Mouse (Mus musculus) intestine, embryonic 16.5 days (tissue): ENCODE results near the gene Rgs8. TPM values are rescaled to one million over a fixed set of nuclear protein-coding genes. Genes with fewer than 3 reads are reported as not detected.

ENCODE experiments used
- ATAC-seq: fragments of 200-750 bp; cut with Nextera tagmentation; 2 replicates; pipeline ENCODE4 v1.8.0; 2017; ENCODE audit warnings: moderate TSS enrichment, moderate library complexity
- H3K27ac ChIP-seq: fragments of 300-500 bp; sonication (generic); 2 replicates; pipeline ENCODE4 v1.5.1; 2014; ENCODE audit warnings: mild to moderate bottlenecking, low read length
- H3K27me3 ChIP-seq: fragments of 300-500 bp; sonication (generic); replicated peaks from 2 replicates; pipeline ENCODE4 v1.6.1; 2014; ENCODE audit warnings: low read length, control low read depth, mixed read lengths; ENCODE audit not compliant: control insufficient read depth, insufficient read depth
- H3K36me3 ChIP-seq: fragments of 300-500 bp; sonication (generic); 2 replicates; pipeline ENCODE4 v1.6.1; 2014; ENCODE audit warnings: low read length, control low read depth; ENCODE audit not compliant: control insufficient read depth, insufficient read depth
- H3K4me1 ChIP-seq: fragments of 300-500 bp; sonication (generic); 2 replicates; pipeline ENCODE4 v1.6.1; 2014; ENCODE audit warnings: low read length, control low read depth, mixed read lengths; ENCODE audit not compliant: control insufficient read depth, insufficient read depth
- H3K4me2 ChIP-seq: fragments of 300-500 bp; sonication (generic); 2 replicates; pipeline ENCODE4 v1.6.1; 2014; ENCODE audit warnings: low read depth, low read length, control low read depth
- H3K4me3 ChIP-seq: fragments of 300-500 bp; sonication (generic); 2 replicates; pipeline ENCODE4 v1.5.1; 2014; ENCODE audit warnings: mild to moderate bottlenecking, low read length
- H3K9ac ChIP-seq: fragments of 300-500 bp; sonication (generic); 2 replicates; pipeline ENCODE4 v1.6.1; 2014; ENCODE audit warnings: low read depth, low read length
- H3K9me3 ChIP-seq: fragments of 300-500 bp; sonication (generic); 2 replicates; pipeline ENCODE4 v1.6.1; 2016; ENCODE audit warnings: low read length, control low read depth; ENCODE audit not compliant: control insufficient read depth
- WGBS: fragments of 180-500 bp; shearing (Covaris S2); extraction: QIAGEN DNeasy Blood & Tissue Kit; methylation state at CpG from one replicate; pipeline ENCODE4 v1.1.7; 2014; 5-methylcytosine and 5-hydroxymethylcytosine counted together
- polyA plus RNA-seq: library from polyadenylated mRNA; unstranded; fragments of >200 nt; fragmentation: Nextera tagmentation; extraction: Ambion mirVana; gene quantifications from 2 replicates; pipeline ENCODE4 v1.2.1, GENCODE M21; 2015

Gene Rgs8
- polyA plus RNA-seq, 1 experiment from 2014 or later, result 0.22 TPM

- 90% methylated on average over 2 of the region's 2 CpGs for WGBS
Measured at GRCm38 (mm10) chr1:153681036-153681435, 28.2 kb downstream of the Rgs8 start.

GRCm38 (mm10) chr1:153683190-153683589, 30.4 kb downstream of the Rgs8 start:
- H3K36me3 ChIP-seq, result no peaks in the 10 kb centered on the region
- H3K27ac ChIP-seq, result no peak overlapping the region
- 72% methylated on average over 11 of the region's 11 CpGs for WGBS
- H3K4me2 ChIP-seq, result no peak overlapping the region
- H3K4me3 ChIP-seq, result no peak overlapping the region
- H3K27me3 ChIP-seq, result no peaks in the 10 kb centered on the region; the same call in 1 of the 2 replicates
- H3K4me1 ChIP-seq, result 0 out of 2 replicates have a peak, but pooled peaks cover 4% of the 10 kb centered on the region
- no peaks in the 10 kb centered on the region for H3K9me3 ChIP-seq
- ATAC-seq, result no peak
- no peak overlapping the region for H3K9ac ChIP-seq

More at GRCm38 (mm10) chr1:153681036-153681435, 28.2 kb downstream of the Rgs8 start:
- Histone ChIP-seq H3K27ac (no peak overlapping the region), H3K36me3 (no peaks in the 10 kb centered on the region), H3K27me3 (no peaks in the 10 kb centered on the region; the same call in 1 of the 2 replicates), H3K9me3 (no peaks in the 10 kb centered on the region), H3K4me3 (no peak overlapping the region), H3K9ac (no peak overlapping the region), H3K4me2 (no peak overlapping the region), H3K4me1 (0 out of 2 replicates have a peak, but pooled peaks cover 4% of the 10 kb centered on the region)
- ATAC-seq, result no peak

GRCm38 (mm10) chr1:153685630-153686029, 32.8 kb downstream of the Rgs8 start:
- no peaks in the 10 kb centered on the region; the same call in 1 of the 2 replicates for H3K27me3 ChIP-seq
- H3K4me2 ChIP-seq, result no peak overlapping the region
- H3K4me3 ChIP-seq, result no peak overlapping the region
- no peak overlapping the region for H3K27ac ChIP-seq
- no peak overlapping the region for H3K9ac ChIP-seq
- no peaks in the 10 kb centered on the region for H3K36me3 ChIP-seq
- no peaks in the 10 kb centered on the region for H3K9me3 ChIP-seq
- ATAC-seq, result no peak
- WGBS, result 54% methylated on average over 3 of the region's 3 CpGs
- H3K4me1 ChIP-seq, result no peaks in the 10 kb centered on the region

DNA sequence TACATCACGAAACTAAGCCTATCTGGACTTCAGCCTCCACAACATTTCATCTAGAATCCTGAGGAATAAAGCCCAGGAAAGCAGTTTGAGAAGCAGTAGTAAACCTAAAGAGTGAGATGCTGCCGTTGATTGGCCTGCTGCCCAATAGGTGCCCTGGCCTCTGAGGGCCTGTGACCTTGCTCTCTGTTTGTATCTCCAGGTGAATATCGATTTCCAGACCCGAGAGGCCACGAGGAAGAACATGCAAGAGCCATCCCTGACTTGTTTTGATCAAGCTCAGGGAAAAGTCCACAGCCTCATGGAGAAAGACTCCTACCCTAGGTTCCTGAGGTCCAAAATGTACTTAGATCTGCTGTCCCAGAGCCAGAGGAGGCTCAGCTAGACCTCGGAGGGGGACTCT, 39.7 kb downstream of the Rgs8 start:
- 82% methylated on average over 6 of the region's 6 CpGs for WGBS
- Histone ChIP-seq H3K9ac (no peak overlapping the region), H3K36me3 (no peaks in the 10 kb centered on the region), H3K4me1 (peaks cover 4% of the 10 kb centered on the region; the same call in 1 of the 2 replicates), H3K4me2 (no peak overlapping the region), H3K27ac (no peak overlapping the region), H3K27me3 (no peaks in the 10 kb centered on the region), H3K4me3 (no peak overlapping the region), H3K9me3 (no peaks in the 10 kb centered on the region)
- no peak for ATAC-seq

DNA sequence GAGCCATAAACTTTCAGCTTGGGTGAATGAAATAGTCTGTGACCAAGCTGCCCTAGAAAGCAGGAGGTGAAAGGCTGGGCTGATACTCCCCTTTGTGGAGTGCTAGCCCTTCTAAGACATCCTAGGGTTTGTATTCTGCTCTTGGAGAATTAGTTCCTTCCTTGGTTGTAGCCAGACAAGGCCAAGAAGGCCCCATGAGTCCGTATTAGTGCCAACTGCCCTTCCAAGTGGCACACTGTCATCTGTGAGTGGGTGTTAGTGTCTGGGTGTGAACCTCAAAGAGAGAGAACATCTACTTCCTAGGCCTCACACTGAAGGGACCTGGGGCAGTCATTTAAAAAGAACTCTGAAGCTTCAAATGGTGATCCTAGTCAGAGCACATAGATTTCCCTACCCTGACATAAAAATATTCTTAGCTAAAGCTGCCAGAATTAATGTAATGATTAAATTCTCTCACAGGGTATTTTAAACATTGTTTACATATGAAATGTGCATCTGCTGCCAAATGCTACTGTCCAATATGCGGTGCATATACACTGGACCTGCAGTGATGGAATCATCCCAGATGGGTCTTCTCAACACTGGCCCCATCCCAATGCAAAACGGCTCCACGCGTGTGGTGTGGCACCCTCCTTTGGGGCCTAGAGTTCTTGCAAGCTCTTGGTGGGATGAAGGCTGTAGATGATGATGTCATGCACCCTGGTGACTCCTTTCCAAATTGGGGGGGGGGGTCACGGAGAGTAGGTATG, 41.7 kb downstream of the Rgs8 start:
- peaks cover 4% of the 10 kb centered on the region; the same call in 1 of the 2 replicates for H3K4me1 ChIP-seq
- H3K36me3 ChIP-seq, result no peaks in the 10 kb centered on the region
- no peaks in the 10 kb centered on the region for H3K9me3 ChIP-seq
- no peaks in the 10 kb centered on the region for H3K27me3 ChIP-seq
- no peak overlapping the region for H3K9ac ChIP-seq
- no peak overlapping the region for H3K4me2 ChIP-seq
- H3K4me3 ChIP-seq, result no peak overlapping the region
- WGBS, result 66% methylated on average over 6 of the region's 6 CpGs
- ATAC-seq, result no peak
- no peak overlapping the region for H3K27ac ChIP-seq

GRCm38 (mm10) chr1:153695398-153695797, 42.6 kb downstream of the Rgs8 start:
- Histone ChIP-seq H3K27me3 (no peaks in the 10 kb centered on the region), H3K9ac (no peak overlapping the region), H3K9me3 (no peaks in the 10 kb centered on the region), H3K4me1 (peaks cover 4% of the 10 kb centered on the region; the same call in 1 of the 2 replicates), H3K4me2 (no peak overlapping the region), H3K4me3 (no peak overlapping the region), H3K27ac (no peak overlapping the region), H3K36me3 (no peaks in the 10 kb centered on the region)
- 90% methylated on average over 10 of the region's 10 CpGs for WGBS
- ATAC-seq, result no peak

DNA sequence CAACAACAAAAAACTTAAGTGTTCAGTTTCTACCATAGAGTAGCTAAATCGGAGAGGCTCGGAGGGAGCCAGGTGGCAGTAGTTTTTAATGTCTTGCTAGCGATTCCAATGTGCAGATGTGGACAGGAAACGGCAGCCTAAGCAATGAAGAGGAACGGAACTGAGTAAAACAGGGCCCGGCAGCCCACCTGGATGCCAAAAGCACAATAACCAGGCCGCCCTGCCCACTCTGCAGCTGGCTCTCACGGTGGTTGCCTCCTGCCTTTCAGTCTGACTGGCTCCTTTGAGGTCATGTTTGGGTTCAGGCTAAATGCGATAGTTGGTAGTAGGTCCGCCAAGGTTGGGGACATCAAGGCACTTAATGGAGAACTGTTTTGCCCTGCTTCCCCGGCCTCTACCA, 43.3 kb downstream of the Rgs8 start:
- H3K36me3 ChIP-seq, result no peaks in the 10 kb centered on the region
- peaks cover 4% of the 10 kb centered on the region; the same call in 1 of the 2 replicates for H3K4me1 ChIP-seq
- no peaks in the 10 kb centered on the region for H3K27me3 ChIP-seq

DNA sequence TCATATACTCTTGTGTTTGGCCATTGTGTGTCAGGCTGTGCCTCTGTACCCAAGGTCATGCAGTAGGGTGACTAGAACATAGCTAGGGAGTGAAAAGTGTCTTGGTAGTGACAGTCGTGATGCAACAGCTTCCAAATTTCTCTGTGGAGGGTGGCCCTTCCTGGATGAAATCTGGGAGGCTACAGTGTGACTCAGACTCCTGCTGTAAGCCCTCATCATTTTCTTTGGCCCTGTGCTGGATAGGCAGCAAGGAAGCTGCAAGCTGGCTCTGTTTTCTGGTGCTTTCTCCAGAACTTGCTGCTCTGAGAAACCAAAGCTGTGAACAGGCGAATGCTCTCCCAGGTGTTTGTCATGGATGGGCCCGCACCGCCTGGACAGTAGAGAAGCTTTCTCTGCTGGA, 43.7 kb downstream of the Rgs8 start:
- Histone ChIP-seq H3K4me2 (no peak overlapping the region), H3K9me3 (no peaks in the 10 kb centered on the region), H3K9ac (no peak overlapping the region), H3K27ac (no peak overlapping the region), H3K4me1 (peaks cover 4% of the 10 kb centered on the region; the same call in 1 of the 2 replicates), H3K36me3 (no peaks in the 10 kb centered on the region), H3K27me3 (no peaks in the 10 kb centered on the region), H3K4me3 (no peak overlapping the region)
- no peak for ATAC-seq
- 90% methylated on average over 4 of the region's 4 CpGs for WGBS

More for the DNA sequence above, 43.3 kb downstream of the Rgs8 start:
- H3K9ac ChIP-seq, result no peak overlapping the region
- H3K4me3 ChIP-seq, result no peak overlapping the region
- H3K27ac ChIP-seq, result no peak overlapping the region
- no peaks in the 10 kb centered on the region for H3K9me3 ChIP-seq
- no peak overlapping the region for H3K4me2 ChIP-seq
- WGBS, result 92% methylated on average over 11 of the region's 11 CpGs
- ATAC-seq, result no peak

GRCm38 (mm10) chr1:153697581-153698251, 44.9 kb downstream of the Rgs8 start:
- 72% methylated on average over 16 of the region's 16 CpGs for WGBS
- Histone ChIP-seq H3K27ac (no peak overlapping the region), H3K9me3 (no peaks in the 10 kb centered on the region), H3K4me1 (peaks cover 4% of the 10 kb centered on the region; the same call in 1 of the 2 replicates), H3K27me3 (no peaks in the 10 kb centered on the region), H3K4me3 (no peak overlapping the region), H3K36me3 (no peaks in the 10 kb centered on the region), H3K9ac (no peak overlapping the region), H3K4me2 (no peak overlapping the region)
- no peak for ATAC-seq
